Mouse (Mus musculus): ENCODE results near the gene Casc1. TPM values are rescaled to one million over a fixed set of nuclear protein-coding genes. Genes with fewer than 3 reads are reported as not detected.
A peak's percentile ranks its signal among the peaks of the same experiment; 100 is the strongest.

Casc1 gene
- polyA plus RNA-seq, 1 experiment from 2014 or later, result 0.70 TPM

- Histone ChIP-seq H3K27ac (replicated peaks) (no peak overlapping the region), H3K4me3 (no peak overlapping the region), H3K4me1 (no peaks in the 10 kb centered on the region), H3K4me2 (replicated peaks) (no peak overlapping the region), H3K27me3 (no peaks in the 10 kb centered on the region), H3K9me3 (no peaks in the 10 kb centered on the region), H3K36me3 (no peaks in the 10 kb centered on the region), H3K9ac (replicated peaks) (no peak overlapping the region)
- WGBS, result 90% methylated on average over 8 of the region's 8 CpGs
- no peak for ATAC-seq (ENCODE audit: low FRiP score, low read depth)
These were observed 12.7 kb downstream of the Casc1 start for GRCm38 (mm10) chr6:145197949-145198686.

- Histone ChIP-seq H3K27ac (replicated peaks) (no peak overlapping the region), H3K27me3 (no peaks in the 10 kb centered on the region; the same call in 1 of the 2 replicates), H3K9me3 (no peaks in the 10 kb centered on the region), H3K4me3 (no peak overlapping the region), H3K9ac (replicated peaks) (no peak overlapping the region), H3K36me3 (no peaks in the 10 kb centered on the region), H3K4me2 (replicated peaks) (no peak overlapping the region), H3K4me1 (no peaks in the 10 kb centered on the region)
- WGBS, result 84% methylated on average over 11 of the region's 11 CpGs
- ATAC-seq (ENCODE audit: low FRiP score, low read depth), result no peak
These were observed 17.4 kb downstream of the Casc1 start for GRCm38 (mm10) chr6:145193446-145193845.

GRCm38 (mm10) chr6:145193038-145193437 is 17.8 kb downstream of the Casc1 start:
- no peak overlapping the region for H3K9ac ChIP-seq (replicated peaks)
- H3K27ac ChIP-seq (replicated peaks), result no peak overlapping the region
- H3K9me3 ChIP-seq, result no peaks in the 10 kb centered on the region
- H3K4me1 ChIP-seq, result no peaks in the 10 kb centered on the region
- H3K4me3 ChIP-seq, result no peak overlapping the region
- 89% methylated on average over 3 of the region's 3 CpGs for WGBS
- no peak overlapping the region for H3K4me2 ChIP-seq (replicated peaks)
- no peaks in the 10 kb centered on the region; the same call in 1 of the 2 replicates for H3K27me3 ChIP-seq
- ATAC-seq (ENCODE audit: low FRiP score, low read depth), result no peak
- no peaks in the 10 kb centered on the region for H3K36me3 ChIP-seq

GRCm38 (mm10) chr6:145187093-145188088 is 23.4 kb downstream of the Casc1 start:
- 69% methylated on average over 27 of the region's 27 CpGs for WGBS

GRCm38 (mm10) chr6:145186096-145186495 is 24.7 kb downstream of the Casc1 start:
- Histone ChIP-seq H3K4me3 (no peak overlapping the region), H3K27me3 (peaks cover 5% of the 10 kb centered on the region; the same call in 1 of the 2 replicates), H3K27ac (replicated peaks) (no peak overlapping the region), H3K4me1 (no peaks in the 10 kb centered on the region), H3K4me2 (replicated peaks) (no peak overlapping the region), H3K36me3 (no peaks in the 10 kb centered on the region), H3K9ac (replicated peaks) (no peak overlapping the region), H3K9me3 (no peaks in the 10 kb centered on the region)
- 92% methylated on average over 1 of the region's 1 CpGs for WGBS
- ATAC-seq (ENCODE audit: low FRiP score, low read depth), result no peak

More at GRCm38 (mm10) chr6:145187093-145188088, 23.4 kb downstream of the Casc1 start:
- Histone ChIP-seq H3K36me3 (no peaks in the 10 kb centered on the region), H3K4me1 (no peaks in the 10 kb centered on the region), H3K27ac (replicated peaks) (no peak overlapping the region), H3K4me3 (peak overlapping the region; percentile 29), H3K9ac (replicated peaks) (no peak overlapping the region), H3K9me3 (no peaks in the 10 kb centered on the region), H3K4me2 (replicated peaks) (peak overlapping the region; percentile 44), H3K27me3 (no peaks in the 10 kb centered on the region; the same call in 1 of the 2 replicates)
- ATAC-seq (ENCODE audit: low FRiP score, low read depth), result peak; percentile 54; the same call in 1 of the 2 replicates

- Histone ChIP-seq H3K36me3 (no peaks in the 10 kb centered on the region), H3K9ac (replicated peaks) (no peak overlapping the region), H3K9me3 (no peaks in the 10 kb centered on the region), H3K27me3 (peaks cover 12% of the 10 kb centered on the region), H3K4me1 (0 out of 2 replicates have a peak, but pooled peaks cover 1% of the 10 kb centered on the region), H3K27ac (replicated peaks) (no peak overlapping the region), H3K4me3 (no peak overlapping the region), H3K4me2 (replicated peaks) (no peak overlapping the region)
- 84% methylated on average over 8 of the region's 8 CpGs for WGBS
- no peak for ATAC-seq (ENCODE audit: low FRiP score, low read depth)
These were observed 28.8 kb downstream of the Casc1 start for GRCm38 (mm10) chr6:145182044-145182443.

GRCm38 (mm10) chr6:145179665-145180064 is 31.1 kb downstream of the Casc1 start:
- no peak overlapping the region for H3K4me2 ChIP-seq (replicated peaks)
- no peak overlapping the region for H3K4me3 ChIP-seq
- peaks cover 36% of the 10 kb centered on the region for H3K27me3 ChIP-seq
- H3K9me3 ChIP-seq, result no peaks in the 10 kb centered on the region
- H3K36me3 ChIP-seq, result no peaks in the 10 kb centered on the region
- 19% methylated on average over 6 of the region's 6 CpGs for WGBS
- no peak overlapping the region for H3K27ac ChIP-seq (replicated peaks)
- ATAC-seq (ENCODE audit: low FRiP score, low read depth), result no peak
- H3K4me1 ChIP-seq, result peaks cover 12% of the 10 kb centered on the region
- H3K9ac ChIP-seq (replicated peaks), result no peak overlapping the region

- peaks cover 44% of the 10 kb centered on the region for H3K27me3 ChIP-seq
These were observed 34.3 kb downstream of the Casc1 start for GRCm38 (mm10) chr6:145176474-145176873.

GRCm38 (mm10) chr6:145175571-145175981 is 35.2 kb downstream of the Casc1 start:
- Histone ChIP-seq H3K4me3 (no peak overlapping the region), H3K9ac (replicated peaks) (no peak overlapping the region), H3K27ac (replicated peaks) (no peak overlapping the region), H3K9me3 (no peaks in the 10 kb centered on the region), H3K27me3 (peaks cover 41% of the 10 kb centered on the region), H3K4me2 (replicated peaks) (no peak overlapping the region), H3K4me1 (peaks cover 30% of the 10 kb centered on the region), H3K36me3 (no peaks in the 10 kb centered on the region)
- ATAC-seq (ENCODE audit: low FRiP score, low read depth), result 0 out of 2 replicates have a peak, but pooled peaks have one; percentile 14
- 40% methylated on average over 9 of the region's 9 CpGs for whole genome bisulfite sequencing

More at GRCm38 (mm10) chr6:145176474-145176873, 34.3 kb downstream of the Casc1 start:
- no peak for ATAC-seq (ENCODE audit: low FRiP score, low read depth)
- H3K27ac ChIP-seq (replicated peaks), result no peak overlapping the region
- no peak overlapping the region for H3K4me2 ChIP-seq (replicated peaks)
- no peak overlapping the region for H3K4me3 ChIP-seq
- peaks cover 30% of the 10 kb centered on the region for H3K4me1 ChIP-seq
- H3K36me3 ChIP-seq, result no peaks in the 10 kb centered on the region
- WGBS, result 44% methylated on average over 10 of the region's 10 CpGs
- no peaks in the 10 kb centered on the region for H3K9me3 ChIP-seq
- no peak overlapping the region for H3K9ac ChIP-seq (replicated peaks)

GRCm38 (mm10) chr6:145173781-145174191 is 37.0 kb downstream of the Casc1 start:
- Histone ChIP-seq H3K4me1 (peaks cover 30% of the 10 kb centered on the region), H3K27ac (replicated peaks) (no peak overlapping the region)

GRCm38 (mm10) chr6:145171892-145172606 is 38.8 kb downstream of the Casc1 start:
- Histone ChIP-seq H3K27me3 (peaks cover 34% of the 10 kb centered on the region), H3K4me2 (replicated peaks) (no peak overlapping the region), H3K4me1 (peaks cover 29% of the 10 kb centered on the region), H3K9ac (replicated peaks) (no peak overlapping the region), H3K9me3 (no peaks in the 10 kb centered on the region), H3K36me3 (no peaks in the 10 kb centered on the region), H3K4me3 (no peak overlapping the region), H3K27ac (replicated peaks) (no peak overlapping the region)
- no peak for ATAC-seq (ENCODE audit: low FRiP score, low read depth)
- WGBS, result 78% methylated on average over 14 of the region's 14 CpGs

More at GRCm38 (mm10) chr6:145173781-145174191, 37.0 kb downstream of the Casc1 start:
- no peaks in the 10 kb centered on the region for H3K36me3 ChIP-seq
- peaks cover 41% of the 10 kb centered on the region for H3K27me3 ChIP-seq
- H3K4me3 ChIP-seq, result no peak overlapping the region
- H3K9ac ChIP-seq (replicated peaks), result no peak overlapping the region
- H3K9me3 ChIP-seq, result no peaks in the 10 kb centered on the region
- peak; percentile 85 for ATAC-seq (ENCODE audit: low FRiP score, low read depth)
- under 1% methylated on average over 11 of the region's 11 CpGs for WGBS
- peak overlapping the region; percentile 34 for H3K4me2 ChIP-seq (replicated peaks)
